Mouse (Mus musculus) myocyte (in vitro differentiated cells): ENCODE measurements at regions not wholly inside any gene's neighbourhood (a gene's known extent, or its start where the extent isn't known, plus 50 kb on each side); places are given as distances from the start of the nearest gene placed in this dataset.

Source experiments
- E2F4 ChIP-seq: IDR thresholded peaks from one replicate; pipeline ENCODE4 v1.6.1; 2011; ENCODE audit warnings: mild to moderate bottlenecking, control low read depth, moderate library complexity; ENCODE audit not compliant: insufficient read depth
- MAX ChIP-seq: IDR thresholded peaks from one replicate; pipeline ENCODE4 v1.6.1; 2011; ENCODE audit warnings: low read depth, mild to moderate bottlenecking, control low read depth
- MYOD1 ChIP-seq, 3 experiments: IDR thresholded peaks; one replicate each; pipeline ENCODE4 v1.6.1; 2011; ENCODE audit warnings: control low read depth in 2 of 3, low read depth in 2 of 3, mild to moderate bottlenecking in 2 of 3, moderate library complexity in 1 of 3; ENCODE audit not compliant: insufficient read length in 2 of 3, control insufficient read depth in 1 of 3
- MYOG ChIP-seq, 3 experiments: IDR thresholded peaks; one replicate each; pipeline ENCODE4 v1.6.1; 2011; ENCODE audit warnings: control low read depth in 2 of 3, low read depth in 2 of 3, mild to moderate bottlenecking in 2 of 3; ENCODE audit not compliant: insufficient read length in 2 of 3, control insufficient read depth in 1 of 3, insufficient read depth in 1 of 3
- POLR2A ChIP-seq: IDR thresholded peaks from one replicate; pipeline ENCODE4 v1.6.1; 2011; ENCODE audit warnings: low read depth, mild to moderate bottlenecking, control low read depth, moderate library complexity; ENCODE audit not compliant: insufficient read length
- POLR2AphosphoS2 ChIP-seq: IDR thresholded peaks from one replicate; pipeline ENCODE4 v1.6.1; 2011; ENCODE audit warnings: low read depth, control low read depth; ENCODE audit not compliant: insufficient read length
- REST ChIP-seq: IDR thresholded peaks from one replicate; pipeline ENCODE4 v1.6.1; 2011; ENCODE audit warnings: mild to moderate bottlenecking, control low read depth, moderate library complexity; ENCODE audit not compliant: insufficient read depth, insufficient read length
- SRF ChIP-seq: IDR thresholded peaks from one replicate; pipeline ENCODE4 v1.6.1; 2011; ENCODE audit warnings: low read depth; ENCODE audit not compliant: control insufficient read depth, insufficient read length
- TCF3 ChIP-seq: IDR thresholded peaks from one replicate; pipeline ENCODE4 v1.6.1; 2011; ENCODE audit warnings: low read depth, control low read depth; ENCODE audit not compliant: insufficient read length
- USF1 ChIP-seq: IDR thresholded peaks from one replicate; pipeline ENCODE4 v1.6.1; 2011; ENCODE audit warnings: low read depth, mild to moderate bottlenecking, control low read depth, moderate library complexity

DNA sequence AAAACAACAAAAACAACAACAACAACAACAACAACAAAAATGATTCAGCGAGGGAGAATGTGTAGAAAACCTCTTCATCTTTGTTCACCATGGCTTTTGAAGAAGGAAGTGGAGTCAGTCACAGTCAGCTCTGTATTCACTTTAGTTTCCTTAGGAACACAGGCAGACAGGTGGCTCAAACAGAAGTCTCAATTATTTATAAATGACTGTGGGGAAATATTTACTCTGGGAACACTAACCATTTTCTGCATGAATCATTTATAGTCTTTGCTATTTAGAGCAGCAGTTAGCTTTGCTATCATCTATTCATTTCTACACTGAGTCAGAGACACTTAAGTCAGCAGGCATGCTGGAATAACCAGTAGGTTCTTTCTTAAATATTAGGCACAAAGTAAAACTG, 54.6 kb upstream of the Ica1 start:
- TF ChIP-seq POLR2A (no peak), MYOD1 (IDR thresholded peaks at IDR 0.05; ENCODE audit: control insufficient read depth in 1 of 3, insufficient read length in 2 of 3, low read depth in 2 of 3) (peak in 1 of 3 experiments; percentile 15), SRF (no peak), E2F4 (no peak), USF1 (no peak), REST (no peak), MYOG (IDR thresholded peaks at IDR 0.05; ENCODE audit: control insufficient read depth in 1 of 3, insufficient read depth in 1 of 3, insufficient read length in 2 of 3, low read depth in 2 of 3) (no peak), TCF3 (no peak), POLR2AphosphoS2 (no peak), MAX (no peak)
